ENCODE assay signal across 15 mouse cellular contexts in genomic region chr11:53616748-53617558, GRCm38 (mm10). TPM values are rescaled to one million over a fixed set of nuclear protein-coding genes. Genes with fewer than 3 reads are reported as not detected.
DNase-seq lines count a peak whose midpoint lies in the region; ATAC-seq and TF ChIP-seq lines count a peak whose summit lies in the region.
"Had no signal": no experiment of that assay in that cellular context is flagged by ENCODE, and none has a peak within 500 bp of the region (broad histone marks: within the 10 kb centered on the region; RNA-seq: fewer than 3 reads in every experiment).

No protein-coding gene starts in this region.

- H3K27me3 ChIP-seq in G1E (ENCODE audit: insufficient read depth, low read length) = no peaks in the 10 kb centered on the region; the same call in 1 of the 2 replicates
- H3K27me3 ChIP-seq in forebrain, embryonic 12.5 days = no peaks in the 10 kb centered on the region

- no peak overlapping the region for H3K27ac ChIP-seq in forebrain, embryonic 12.5 days
- no peak overlapping the region for H3K27ac ChIP-seq in left cerebral cortex, adult 2 months

- H3K9ac ChIP-seq in forebrain, embryonic 12.5 days = no peak overlapping the region

- intact Hi-C loops in left cerebral cortex, adult 2 months (cut with DNase I) = no loop called here

- DNase-seq in A20 (ENCODE audit: low read depth, low spot score) (peak; percentile 67), G1E (ENCODE audit: low spot score) (peak; percentile 58), liver (peak; percentile 65)
- no peak for DNase-seq in adrenal gland, postnatal 14 days
- no peak for DNase-seq in left cerebral cortex, adult 2 months (ENCODE audit: extremely low spot score in 1 of 2, low spot score in 2 of 2)
- DNase-seq: cerebellum, adult 9-10 months; heart, postnatal 4 days; kidney, postnatal 36 days; layer of hippocampus, postnatal 36 days; thymus, adult 18-20 months had no signal

- peak overlapping the region; percentile 77 for H3K4me3 ChIP-seq in G1E (ENCODE audit: low read depth, low read length)
- H3K4me3 ChIP-seq in forebrain, embryonic 12.5 days (replicated peaks) = no peak overlapping the region
- no peak overlapping the region for H3K4me3 ChIP-seq in left cerebral cortex, adult 2 months

- peak; percentile 72 for ATAC-seq in G1E (ENCODE audit: extremely low read depth, insufficient number of reproducible peaks, low FRiP score, poor library complexity, severe bottlenecking)
- peak; percentile 70 for ATAC-seq in megakaryocyte progenitor cell, adult 5-6 weeks (replicated peaks; ENCODE audit: poor library complexity)
- ATAC-seq in forebrain, embryonic 12.5 days (ENCODE audit: low FRiP score) = no peak
- ATAC-seq: intestine, postnatal 0 days had no signal

- no peak for TF ChIP-seq CTCF in G1E (IDR thresholded peaks at IDR 0.05; ENCODE audit: low read depth, low read length)
- no peak for TF ChIP-seq CTCF in left cerebral cortex, adult 2 months (IDR thresholded peaks at IDR 0.05)

- peaks cover 73% of the 10 kb centered on the region for H3K4me1 ChIP-seq in G1E (ENCODE audit: insufficient read depth, low read depth, low read length)
- no peaks in the 10 kb centered on the region for H3K4me1 ChIP-seq in forebrain, embryonic 12.5 days

- H3K4me2 ChIP-seq in forebrain, embryonic 12.5 days = no peak overlapping the region

- WGBS in forebrain, embryonic 12.5 days = 86% methylated on average over 8 of the region's 8 CpGs

- peaks cover 27% of the 10 kb centered on the region for H3K36me3 ChIP-seq in G1E (replicated peaks)
- H3K36me3 ChIP-seq in forebrain, embryonic 12.5 days (replicated peaks) = no peaks in the 10 kb centered on the region

- H3K9me3 ChIP-seq in G1E (replicated peaks) = peaks cover 15% of the 10 kb centered on the region
- H3K9me3 ChIP-seq in forebrain, embryonic 12.5 days = no peaks in the 10 kb centered on the region

RNA-seq across cellular contexts. Expression of gene Il4, which starts 1.5 kb away (rescaled TPM):
- total RNA-seq in G1E (2014; fragmentation: Nextera tagmentation) = 35.8 and 40.6 TPM in 2 replicates
- total RNA-seq in G1E (2017) = 87.7 and 99.1 TPM in 2 replicates
- polyA plus RNA-seq in G1E (2012) = 0.43 and 1.0 TPM in 2 replicates
- total RNA-seq in megakaryocyte progenitor cell, adult 5-6 weeks (2015) = not detected in 2 replicates
- total RNA-seq in megakaryocyte progenitor cell, adult 5-6 weeks (2017) = not detected in 2 replicates
- 1.4 and 2.6 TPM in 2 replicates for polyA plus RNA-seq in forebrain, embryonic 12.5 days (2016; fragmentation: Nextera tagmentation; extraction: Ambion mirVana)
- total RNA-seq in adrenal gland, postnatal 14 days (2021) = not detected in 2 replicates
- not detected for total RNA-seq in left cerebral cortex, adult 2 months (2021)
- total RNA-seq: adrenal gland, postnatal 4 days; heart, postnatal 4 days; layer of hippocampus, postnatal 36 days had no signal

RNA-seq across cellular contexts. Expression of gene Il13, which starts 17.5 kb away (rescaled TPM):
- total RNA-seq in G1E (2014; fragmentation: Nextera tagmentation) (0.63 TPM in 1 of 2 replicates, not detected in the other), G1E (2017) (3.2 and 4.7 TPM in 2 replicates)
- polyA plus RNA-seq in G1E (2012) = not detected in 2 replicates
- not detected in 2 replicates for total RNA-seq in megakaryocyte progenitor cell, adult 5-6 weeks (2015)
- not detected in 2 replicates for total RNA-seq in megakaryocyte progenitor cell, adult 5-6 weeks (2017)
- polyA plus RNA-seq in forebrain, embryonic 12.5 days (2016; fragmentation: Nextera tagmentation; extraction: Ambion mirVana) = not detected in 2 replicates
- not detected in 2 replicates for total RNA-seq in adrenal gland, postnatal 14 days (2021)
- not detected for total RNA-seq in left cerebral cortex, adult 2 months (2021)
- total RNA-seq: adrenal gland, postnatal 4 days; heart, postnatal 4 days; layer of hippocampus, postnatal 36 days had no signal
- polyA plus RNA-seq: intestine, postnatal 0 days; spleen, adult 2 months had no signal

RNA-seq across cellular contexts. Expression of gene Kif3a, which starts 49.8 kb away (rescaled TPM):
- total RNA-seq in G1E (2014; fragmentation: Nextera tagmentation) (20.2 and 22.3 TPM in 2 replicates), G1E (2017) (25.7 and 27.5 TPM in 2 replicates)
- polyA plus RNA-seq in G1E (2012) = 11.2 and 12.0 TPM in 2 replicates
- 3.9 TPM in 2 replicates for total RNA-seq in megakaryocyte progenitor cell, adult 5-6 weeks (2015)
- 6.2 and 9.1 TPM in 2 replicates for total RNA-seq in megakaryocyte progenitor cell, adult 5-6 weeks (2017)
- 120 and 145 TPM in 2 replicates for polyA plus RNA-seq in forebrain, embryonic 12.5 days (2016; fragmentation: Nextera tagmentation; extraction: Ambion mirVana)
- 28.0 and 31.0 TPM in 2 replicates for total RNA-seq in adrenal gland, postnatal 14 days (2021)
- 100 to 1,000 TPM; 127 to 131 TPM for total RNA-seq in left cerebral cortex, adult 2 months (2021)

Comparison
In these comparisons a context has a peak if more than half of its experiments do, and no peak if none do; other contexts are left out.
1. DNase-seq: peak in A20 (single experiment), G1E (single experiment) and liver (single experiment); none in adrenal gland, postnatal 14 days (single experiment) and left cerebral cortex, adult 2 months (0 of 2).
2. RNA of gene Il4, which starts 1.5 kb away (total RNA-seq): 35.8 to 99.1 TPM in G1E; not detected in megakaryocyte progenitor cell, adult 5-6 weeks, not detected in adrenal gland, postnatal 14 days and not detected in left cerebral cortex, adult 2 months; every median in the first group is over 10 times any median in the second.